Comparison of ENCODE assay signal across 8 mouse cellular contexts in genomic region chr11:74536140-74536842, GRCm38 (mm10).
A peak's percentile ranks its signal among the peaks of the same experiment; 100 is the strongest.
DNase-seq lines count a peak whose midpoint lies in the region; ATAC-seq and TF ChIP-seq lines count a peak whose summit lies in the region.

No protein-coding gene starts in this region.

- DNase-seq in midbrain, embryonic 11.5 days (ENCODE audit: low spot score, missing footprints), result no peak
- DNase-seq in midbrain, postnatal 0 days (ENCODE audit: low spot score), result no peak
- DNase-seq in embryonic facial prominence, embryonic 10.5 days (ENCODE audit: low spot score), result peak; percentile 78
- DNase-seq in kidney, postnatal 25 days, result peak; percentile 71 to 78
- no peak for DNase-seq in cerebellum, postnatal 10 days
- no peak for DNase-seq in right cerebral cortex, adult 2 months (ENCODE audit: low spot score in 2 of 2)

- peak; percentile 54 for ATAC-seq in midbrain, embryonic 11.5 days (ENCODE audit: low FRiP score)
- ATAC-seq in midbrain, postnatal 0 days (ENCODE audit: low FRiP score), result no peak
- ATAC-seq in erythroid progenitor cell, adult 5-6 weeks (replicated peaks; ENCODE audit: low FRiP score, poor library complexity, severe bottlenecking), result no peak

- H3K4me1 ChIP-seq in midbrain, embryonic 11.5 days (ENCODE audit: control insufficient read depth, insufficient read depth, low read length), result peaks cover 5% of the 10 kb centered on the region
- H3K4me1 ChIP-seq in midbrain, postnatal 0 days (ENCODE audit: insufficient read depth, low read length), result no peaks in the 10 kb centered on the region
- peaks cover 29% of the 10 kb centered on the region for H3K4me1 ChIP-seq in embryonic facial prominence, embryonic 10.5 days
- peaks cover 6% of the 10 kb centered on the region for H3K4me1 ChIP-seq in small intestine, adult 2 months (ENCODE audit: control insufficient read depth, insufficient read depth, insufficient read length, low read length)

- no peaks in the 10 kb centered on the region for H3K27me3 ChIP-seq in midbrain, embryonic 11.5 days (ENCODE audit: control insufficient read depth, insufficient read depth, low read length)
- H3K27me3 ChIP-seq in midbrain, postnatal 0 days (ENCODE audit: insufficient read depth, low read length), result no peaks in the 10 kb centered on the region
- H3K27me3 ChIP-seq in embryonic facial prominence, embryonic 10.5 days (replicated peaks; ENCODE audit: low read depth, poor library complexity, severe bottlenecking), result peaks cover 5% of the 10 kb centered on the region; the same call in 1 of the 2 replicates
- H3K27me3 ChIP-seq in small intestine, adult 2 months (ENCODE audit: control insufficient read depth, insufficient read depth, low read length), result no peaks in the 10 kb centered on the region

- H3K9ac ChIP-seq in midbrain, embryonic 11.5 days (ENCODE audit: low read length), result no peak overlapping the region
- H3K9ac ChIP-seq in midbrain, postnatal 0 days (replicated peaks; ENCODE audit: low read length, poor library complexity, severe bottlenecking), result no peak overlapping the region

- WGBS in midbrain, embryonic 11.5 days, result 37% methylated on average over 14 of the region's 14 CpGs
- WGBS in midbrain, postnatal 0 days, result 37% methylated on average over 14 of the region's 14 CpGs
- 35% methylated on average over 14 of the region's 14 CpGs for WGBS in embryonic facial prominence, embryonic 10.5 days
- WGBS in small intestine, adult 2 months, result 14% methylated on average over 14 of the region's 14 CpGs

- no peak overlapping the region for H3K4me2 ChIP-seq in midbrain, embryonic 11.5 days
- no peak overlapping the region for H3K4me2 ChIP-seq in midbrain, postnatal 0 days (ENCODE audit: low read depth, low read length, poor library complexity, severe bottlenecking)

- H3K9me3 ChIP-seq in midbrain, embryonic 11.5 days (ENCODE audit: control insufficient read depth, low read length), result no peaks in the 10 kb centered on the region
- H3K9me3 ChIP-seq in midbrain, postnatal 0 days (ENCODE audit: low read length), result no peaks in the 10 kb centered on the region
- no peaks in the 10 kb centered on the region for H3K9me3 ChIP-seq in embryonic facial prominence, embryonic 10.5 days

- no peak overlapping the region for H3K4me3 ChIP-seq in midbrain, embryonic 11.5 days (ENCODE audit: low read depth, low read length)
- no peak overlapping the region for H3K4me3 ChIP-seq in midbrain, postnatal 0 days (ENCODE audit: low read depth, low read length)
- H3K4me3 ChIP-seq in embryonic facial prominence, embryonic 10.5 days, result 0 out of 2 replicates have a peak overlapping the region, but pooled peaks have one; percentile 11
- H3K4me3 ChIP-seq in small intestine, adult 2 months (ENCODE audit: low read depth, low read length), result peak overlapping the region; percentile 58

- TF ChIP-seq POLR2A in small intestine, adult 2 months (IDR thresholded peaks at IDR 0.05; ENCODE audit: low read depth, low read length), result no peak

- TF ChIP-seq CTCF in midbrain, postnatal 0 days (IDR thresholded peaks at IDR 0.05), result no peak
- no peak for TF ChIP-seq CTCF in small intestine, adult 2 months (IDR thresholded peaks at IDR 0.05; ENCODE audit: extremely low read depth, insufficient read length, insufficient replicate concordance, low read depth, low read length)

- no peak overlapping the region for H3K27ac ChIP-seq in midbrain, embryonic 11.5 days (ENCODE audit: low read depth, low read length)
- no peak overlapping the region for H3K27ac ChIP-seq in midbrain, postnatal 0 days (ENCODE audit: low read depth, low read length)
- H3K27ac ChIP-seq in embryonic facial prominence, embryonic 10.5 days (replicated peaks), result no peak overlapping the region; the same call in 1 of the 2 replicates
- no peak overlapping the region for H3K27ac ChIP-seq in small intestine, adult 2 months (ENCODE audit: insufficient read depth, low read depth, low read length)

- H3K36me3 ChIP-seq in midbrain, embryonic 11.5 days (ENCODE audit: control insufficient read depth, insufficient read depth, low read length), result no peaks in the 10 kb centered on the region
- no peaks in the 10 kb centered on the region for H3K36me3 ChIP-seq in midbrain, postnatal 0 days (ENCODE audit: insufficient read depth, low read length)
- no peaks in the 10 kb centered on the region for H3K36me3 ChIP-seq in embryonic facial prominence, embryonic 10.5 days (replicated peaks)
- H3K36me3 ChIP-seq in small intestine, adult 2 months (ENCODE audit: control insufficient read depth, insufficient read depth, low read length), result no peaks in the 10 kb centered on the region

Comparison
In these comparisons a context has a peak if more than half of its experiments do, and no peak if none do; other contexts are left out.
1. DNase-seq: peak in embryonic facial prominence, embryonic 10.5 days (single experiment) and kidney, postnatal 25 days (2 of 2); none in midbrain, embryonic 11.5 days (single experiment), midbrain, postnatal 0 days (single experiment), cerebellum, postnatal 10 days (0 of 2) and right cerebral cortex, adult 2 months (0 of 2).
2. H3K4me3 ChIP-seq: peak in embryonic facial prominence, embryonic 10.5 days (single experiment) and small intestine, adult 2 months (single experiment); none in midbrain, embryonic 11.5 days (single experiment) and midbrain, postnatal 0 days (single experiment).